Mouse (Mus musculus) kidney, adult 2 months (tissue): Measurements from ENCODE around the gene Arpc4.

Experiments
- CTCF ChIP-seq: fragments of 200-500 bp; conservative IDR thresholded peaks from 2 replicates; pipeline ENCODE4 v1.5.1; 2011; ENCODE audit warnings: low read depth, mild to moderate bottlenecking, control low read depth, low read length, moderate library complexity, mixed read lengths; ENCODE audit not compliant: insufficient read depth, insufficient read length
- POLR2A ChIP-seq: fragments of 200-500 bp; IDR thresholded peaks from one replicate; pipeline ENCODE4 v1.6.1; 2011; ENCODE audit warnings: low read depth, low read length, control low read depth

DNA sequence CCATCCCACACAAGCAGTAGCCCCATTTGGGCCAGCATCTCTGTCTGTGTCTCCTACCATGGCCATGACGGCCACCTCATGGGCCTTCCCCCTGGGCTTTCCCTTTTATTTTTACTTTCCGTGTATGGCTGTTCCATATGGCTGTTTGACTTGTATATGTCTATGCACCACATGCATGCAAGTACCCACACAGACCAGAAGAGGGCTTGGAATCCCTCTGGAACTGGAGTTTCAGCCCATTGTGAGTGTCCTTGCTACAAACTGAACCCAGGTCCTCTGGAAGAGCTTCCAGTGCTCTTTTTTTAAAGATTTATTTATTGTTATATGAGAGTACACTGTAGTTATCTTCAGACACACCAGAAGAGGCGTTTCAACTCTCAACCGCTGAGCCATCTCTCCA is 16.4 kb upstream of the Arpc4 start:
- TF ChIP-seq POLR2A: no peak
- TF ChIP-seq CTCF: no peak
